Mouse (Mus musculus) left cerebral cortex, adult 11 months (tissue): ENCODE data around the gene Rcn1.

Experiments
- DNase-seq: peaks from one replicate; pipeline ENCODE4 v3.0.0; 2022; ENCODE audit warnings: low spot score

Gene Rcn1

GRCm38 (mm10) chr2:105337171-105337875 is 61.8 kb downstream of the Rcn1 start:
- DNase-seq: no peak

GRCm38 (mm10) chr2:105336314-105337027 is 62.6 kb downstream of the Rcn1 start:
- DNase-seq: no peak
